Mouse (Mus musculus) frontal cortex, postnatal 36 days (tissue): ENCODE data around the gene Bcl2l10.

Source experiments
- DNase-seq, 2 experiments: peaks; one replicate each; pipeline ENCODE4 v3.0.0; 2022; ENCODE audit warnings: low spot score in 2 of 2

Gene Bcl2l10

DNA sequence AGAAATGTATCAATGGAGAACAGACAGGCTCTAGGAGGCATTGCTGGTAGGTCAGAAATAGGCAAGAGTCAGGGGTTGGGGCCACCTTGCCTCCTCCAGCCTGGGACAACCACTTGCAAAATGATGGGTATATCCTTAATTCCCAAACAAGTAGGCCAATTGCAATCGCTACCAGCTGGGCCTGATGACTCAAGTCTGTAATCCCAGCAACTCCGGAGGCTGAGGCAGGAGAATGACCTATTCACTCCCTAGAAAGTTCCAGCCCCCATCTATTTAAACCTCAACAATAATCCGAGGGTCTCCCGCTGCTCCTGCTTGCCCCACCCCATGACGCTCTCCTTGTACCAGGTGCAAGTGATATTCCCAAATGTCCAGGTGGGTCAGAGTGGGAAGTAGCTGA is at the start of gene Bcl2l10:
TSS of gene Bcl2l10 (plus strand) at position 301 of the 400 bp plus-strand sequence.
- DNase-seq = no peak

DNA sequence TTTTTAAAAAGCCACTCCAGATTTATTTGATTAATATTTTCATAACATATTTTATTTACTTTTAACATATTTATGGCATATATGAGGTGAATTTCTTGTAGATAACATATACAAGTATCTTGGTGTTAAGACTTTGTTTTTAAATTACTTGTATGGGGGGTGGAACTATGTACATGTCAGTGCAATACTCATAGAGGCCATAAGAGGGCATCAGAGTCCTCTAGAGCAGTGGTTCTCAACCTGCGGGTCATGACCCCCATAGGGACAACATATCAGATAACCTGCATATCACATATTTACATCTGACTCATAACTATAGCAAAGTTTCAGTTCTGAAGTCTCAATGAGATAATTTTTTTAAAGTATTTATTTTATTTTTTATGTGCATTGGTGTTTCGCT is 48.2 kb upstream of the Bcl2l10 start:
- no peak for DNase-seq

DNA sequence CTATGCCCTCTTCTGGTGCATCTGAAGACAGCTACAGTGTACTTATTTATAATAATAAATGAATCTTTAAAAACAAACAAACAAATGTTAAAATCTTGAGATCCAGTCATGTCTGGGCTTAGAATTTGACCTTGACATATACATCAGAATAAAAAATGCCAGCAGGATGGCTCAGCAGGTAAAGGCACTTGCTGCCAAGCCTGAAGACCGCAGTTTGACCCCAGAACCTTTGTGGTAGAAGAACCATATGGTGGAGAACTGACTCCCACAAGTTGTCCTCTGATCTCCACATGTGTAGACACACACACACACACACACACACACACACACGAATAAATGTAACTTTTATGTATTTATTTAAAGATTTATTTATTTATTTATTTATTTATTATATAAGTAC is 44.5 kb upstream of the Bcl2l10 start:
- DNase-seq = no peak

DNA sequence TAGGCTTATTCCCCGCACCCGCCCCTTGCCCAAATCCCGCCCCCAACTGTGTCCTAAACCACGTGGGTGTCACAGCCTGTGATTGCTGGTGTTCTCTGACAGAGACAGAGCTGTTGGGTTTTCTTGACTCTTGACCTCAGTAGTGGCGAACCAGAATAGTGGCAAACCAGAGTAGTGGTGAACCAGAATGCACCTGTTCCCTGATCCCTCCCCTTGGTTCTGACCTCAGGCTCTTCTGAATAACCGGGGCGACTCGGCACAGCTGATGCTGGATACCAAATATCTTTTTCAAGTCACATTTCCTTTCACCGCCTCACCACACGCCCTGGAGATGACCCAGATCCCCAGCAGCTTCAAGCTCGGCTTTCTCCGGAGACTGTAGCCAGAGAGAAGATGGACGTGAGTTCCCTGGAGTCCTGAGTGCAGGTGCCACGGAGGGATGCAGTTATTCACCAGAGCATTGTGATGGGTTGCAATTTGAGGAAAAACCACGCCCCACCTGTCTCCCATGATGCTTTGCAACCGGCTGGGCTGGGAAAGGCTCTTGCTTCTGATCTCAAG is 43.8 kb upstream of the Bcl2l10 start:
- DNase-seq = no peak

- DNase-seq = no peak
Observed at GRCm38 (mm10) chr9:75304286-75304685, 43.3 kb upstream of the Bcl2l10 start.

DNA sequence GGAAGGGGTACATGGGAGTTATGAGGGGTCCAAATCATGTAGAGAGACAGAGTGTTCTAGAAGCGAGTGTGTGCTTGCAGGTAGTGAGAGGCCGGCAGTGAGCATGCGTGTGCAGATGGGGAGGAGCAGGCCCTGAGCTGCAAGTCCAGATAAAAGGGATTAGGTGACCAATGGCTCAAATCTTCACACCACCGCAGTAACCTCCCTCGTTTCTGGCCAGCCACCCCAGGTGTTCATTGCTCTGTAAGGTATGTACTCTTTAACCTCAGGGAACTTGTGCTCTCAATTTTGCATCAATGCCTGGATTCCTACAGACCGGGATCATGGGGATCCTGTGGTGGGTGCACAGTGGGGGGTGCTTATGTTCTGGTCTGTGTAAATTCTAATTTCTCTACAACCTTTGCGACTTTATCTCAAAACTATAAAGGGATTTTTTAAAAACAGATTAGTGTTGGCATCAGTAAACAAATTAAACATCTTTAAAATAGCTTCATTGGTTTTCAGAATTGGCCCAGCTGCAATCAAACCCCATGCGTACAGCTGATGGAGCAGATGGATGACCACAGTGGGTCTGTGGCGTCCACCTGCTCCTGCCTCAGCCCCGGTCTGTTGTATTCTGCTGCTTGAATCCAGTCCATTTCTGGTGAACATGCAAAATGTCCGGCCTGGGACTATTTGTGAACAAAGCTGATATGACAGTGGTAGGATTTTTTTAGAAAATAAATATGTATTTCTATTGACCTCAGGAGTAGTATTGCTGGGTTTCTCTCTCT is 41.2 kb upstream of the Bcl2l10 start, which contains the start of gene Gnb5:
TSS of gene Gnb5 (plus strand) at position 163 of the 773 bp plus-strand sequence.
- DNase-seq = no peak

- no peak for DNase-seq
Observed at GRCm38 (mm10) chr9:75307015-75307414, 40.5 kb upstream of the Bcl2l10 start.

DNA sequence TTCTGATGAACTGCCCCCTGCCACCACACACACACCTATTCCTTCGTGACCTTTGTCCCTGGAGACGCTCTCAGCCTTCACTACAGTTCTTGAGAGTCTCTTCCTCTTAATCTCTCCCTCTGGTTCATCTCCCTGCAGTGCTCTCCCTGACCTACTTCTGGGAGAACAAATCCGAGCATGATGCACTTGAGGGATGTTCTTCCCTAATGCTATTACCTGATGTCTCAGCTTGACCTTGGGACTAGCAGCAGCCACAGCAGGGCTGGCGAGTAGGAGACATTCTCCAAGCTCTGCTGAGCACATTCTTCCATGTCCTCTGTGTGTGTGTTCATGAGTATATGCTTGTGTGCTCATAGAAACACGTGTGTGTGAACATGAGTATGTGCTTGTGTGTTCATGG is 38.9 kb upstream of the Bcl2l10 start:
- no peak for DNase-seq

GRCm38 (mm10) chr9:75312008-75312407 is 35.5 kb upstream of the Bcl2l10 start:
- DNase-seq = peak; percentile 81 to 83

DNA sequence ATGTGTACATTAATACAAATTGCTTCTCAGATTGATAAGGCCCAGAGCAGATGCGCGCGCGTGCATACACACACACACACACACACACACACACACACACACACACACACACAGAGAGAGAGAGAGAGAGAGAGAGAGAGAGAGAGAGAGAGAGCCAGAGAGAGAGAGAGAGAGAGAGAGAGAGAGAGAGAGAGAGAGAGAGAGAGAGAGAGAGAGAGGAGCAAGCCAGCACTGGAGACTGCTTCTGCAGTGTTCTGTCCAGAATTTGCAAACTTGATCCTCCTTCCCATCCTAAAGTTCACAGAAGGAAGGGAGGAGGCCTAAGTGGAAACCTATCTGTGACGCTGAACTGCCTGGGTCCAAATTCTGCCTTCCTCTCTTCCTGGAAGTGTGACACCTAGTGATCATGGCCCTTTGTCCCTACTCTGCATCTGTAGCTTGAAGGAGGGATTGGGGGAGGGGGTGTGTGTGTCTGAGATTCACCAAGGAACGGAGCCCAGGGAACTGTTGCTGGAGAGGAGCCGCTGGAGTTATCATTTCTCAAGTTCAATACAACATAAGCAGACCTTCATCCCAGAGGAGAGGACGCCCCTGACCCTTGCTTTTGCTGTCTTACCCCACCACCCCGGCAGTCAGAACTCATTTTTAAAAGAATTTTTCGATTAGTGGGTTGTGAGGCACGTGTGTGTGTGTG is 34.3 kb upstream of the Bcl2l10 start:
- no peak for DNase-seq

DNA sequence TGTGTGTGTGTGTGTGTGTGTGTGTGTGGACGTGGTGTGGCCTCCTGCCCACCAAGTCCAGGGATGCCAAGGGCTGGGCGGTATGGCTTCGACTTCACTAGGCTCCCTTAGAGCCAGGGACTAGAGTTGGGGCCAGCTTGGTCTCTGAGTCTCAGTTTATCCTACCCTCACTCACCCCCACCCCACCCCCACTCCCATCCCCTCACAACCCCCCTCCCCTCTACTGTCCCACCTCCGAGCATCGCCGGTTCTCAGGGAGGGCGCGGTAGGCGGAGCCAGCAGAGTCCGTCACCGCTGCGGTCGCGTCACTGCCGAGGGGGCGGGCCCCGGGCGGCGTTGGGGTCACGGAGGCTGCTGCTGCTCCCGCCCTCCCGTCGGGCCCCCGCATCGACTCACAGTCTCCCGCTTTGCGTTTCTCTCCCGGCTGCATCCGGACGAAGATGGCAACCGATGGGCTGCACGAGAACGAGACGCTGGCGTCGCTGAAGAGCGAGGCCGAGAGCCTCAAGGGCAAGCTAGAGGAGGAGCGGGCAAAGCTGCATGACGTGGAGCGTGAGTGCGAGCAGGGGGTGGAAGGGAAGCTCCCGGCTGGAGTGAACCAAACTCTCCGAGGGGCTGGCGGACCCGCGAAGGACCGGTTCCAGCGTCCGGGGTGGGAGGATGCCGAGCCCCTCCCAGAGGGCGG is 33.6 kb upstream of the Bcl2l10 start:
- peak; percentile 88 to 89 for DNase-seq

DNA sequence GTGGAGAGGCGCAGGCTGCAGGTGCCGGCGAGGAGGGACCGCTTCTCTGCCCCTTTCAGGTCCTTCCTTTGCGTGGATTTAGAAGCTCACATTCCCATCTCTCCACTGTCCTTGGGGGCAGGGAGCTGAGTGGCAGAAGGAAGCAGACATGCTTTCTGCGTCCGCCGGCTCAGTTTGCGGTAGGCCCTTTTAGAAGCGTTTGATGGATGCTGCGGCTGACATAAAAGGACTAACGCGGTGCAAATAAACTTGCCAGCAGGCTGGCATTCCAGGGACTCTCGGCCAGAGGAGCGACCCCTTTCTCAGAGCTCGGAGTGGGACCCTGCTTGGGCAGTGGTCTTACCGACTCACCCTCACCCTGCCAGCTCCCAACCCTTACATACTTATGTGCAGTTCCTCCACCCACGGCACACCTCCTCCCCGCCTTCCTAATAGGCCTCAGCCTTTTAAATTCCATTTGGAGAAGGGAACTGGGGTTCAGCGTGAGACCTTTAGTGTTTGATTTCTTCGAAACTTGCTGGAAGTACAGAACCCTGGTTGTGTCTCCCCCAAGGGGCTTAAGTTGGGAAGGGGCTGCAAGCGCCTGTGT is 32.9 kb upstream of the Bcl2l10 start:
- DNase-seq = no peak

DNA sequence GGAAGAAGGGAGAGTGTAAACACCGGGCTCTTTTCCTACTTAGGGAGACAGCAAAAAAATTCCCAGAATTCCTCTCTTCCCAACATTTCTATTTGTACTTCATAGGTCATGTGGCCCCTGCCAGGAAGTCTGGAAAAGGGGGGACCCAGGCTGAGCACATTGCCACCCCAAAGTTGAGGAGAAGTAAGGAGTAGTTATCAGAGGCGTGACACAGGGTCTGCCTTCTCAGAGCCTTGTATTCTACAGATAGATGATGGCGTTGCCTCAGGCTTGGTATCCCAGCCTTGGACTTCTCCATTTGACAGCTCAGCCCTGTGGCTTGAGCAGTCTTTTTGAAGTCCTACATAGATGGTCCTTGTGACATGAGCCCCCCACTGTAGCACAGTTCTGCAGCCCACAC is 32.3 kb upstream of the Bcl2l10 start:
- DNase-seq = no peak

GRCm38 (mm10) chr9:75316771-75317170 is 30.8 kb upstream of the Bcl2l10 start:
- DNase-seq = no peak

- DNase-seq = no peak
Observed at GRCm38 (mm10) chr9:75318196-75318595, 29.4 kb upstream of the Bcl2l10 start.

GRCm38 (mm10) chr9:75319365-75319764 is 28.2 kb upstream of the Bcl2l10 start:
- DNase-seq = no peak

DNA sequence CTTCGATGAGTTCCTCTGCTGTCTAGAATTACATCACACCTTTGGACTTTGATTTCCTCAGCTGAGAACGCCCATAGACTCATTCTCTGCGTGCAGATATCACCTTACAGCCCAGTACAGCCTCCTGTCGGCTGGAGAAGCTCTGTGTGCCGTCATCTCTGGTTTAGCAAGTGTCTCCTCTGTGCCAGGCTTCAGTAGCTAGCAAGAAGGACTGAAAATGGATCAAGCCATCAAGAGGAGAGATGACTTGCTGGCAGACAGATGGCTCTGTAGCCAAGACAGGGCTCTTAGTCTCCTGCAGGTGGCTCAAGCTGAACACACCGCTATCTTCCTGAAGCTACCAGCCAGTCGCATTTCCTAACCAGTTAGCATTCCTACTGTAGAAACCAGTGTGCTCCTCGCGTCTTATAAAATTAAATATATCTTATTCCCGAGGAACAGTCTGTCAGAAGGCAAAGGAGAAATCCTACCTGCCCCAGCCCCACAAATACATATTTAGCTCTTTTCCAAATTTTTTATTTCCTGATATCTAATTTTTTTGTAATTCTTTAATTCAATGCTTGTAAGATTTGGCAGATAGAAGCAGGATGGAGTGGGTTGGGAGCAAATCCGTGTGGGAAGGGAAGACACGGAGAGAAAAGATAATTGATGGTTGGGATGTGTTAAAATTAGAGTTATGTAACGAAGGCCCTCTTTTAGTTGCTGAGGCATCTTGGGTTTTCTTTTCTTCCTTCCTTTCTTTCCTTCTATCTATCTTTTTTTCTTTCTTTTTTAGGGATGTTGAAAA is 25.3 kb upstream of the Bcl2l10 start:
- DNase-seq = peak; percentile 35 to 45

- DNase-seq = no peak
Observed at GRCm38 (mm10) chr9:75328047-75328446, 19.5 kb upstream of the Bcl2l10 start.

DNA sequence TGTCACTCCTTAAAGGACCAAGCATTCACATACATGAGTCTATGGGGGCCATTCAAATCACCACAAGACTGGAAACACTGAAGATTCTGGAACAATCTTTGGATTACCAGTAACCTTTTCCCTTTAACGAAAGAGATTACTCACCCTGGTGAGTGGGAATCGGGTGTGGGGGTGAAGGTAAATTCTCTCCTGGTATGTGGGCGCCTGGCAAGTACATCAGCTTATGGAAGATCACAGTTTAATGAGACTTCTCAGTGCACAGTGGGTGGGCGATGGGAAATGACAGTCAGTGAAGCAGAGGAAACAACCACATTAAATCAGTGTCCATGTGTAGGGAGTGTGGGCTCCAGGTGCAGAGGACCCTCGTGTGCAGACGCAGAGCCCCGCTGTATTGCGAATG is 16.7 kb upstream of the Bcl2l10 start:
- peak; percentile 61 to 69 for DNase-seq

DNA sequence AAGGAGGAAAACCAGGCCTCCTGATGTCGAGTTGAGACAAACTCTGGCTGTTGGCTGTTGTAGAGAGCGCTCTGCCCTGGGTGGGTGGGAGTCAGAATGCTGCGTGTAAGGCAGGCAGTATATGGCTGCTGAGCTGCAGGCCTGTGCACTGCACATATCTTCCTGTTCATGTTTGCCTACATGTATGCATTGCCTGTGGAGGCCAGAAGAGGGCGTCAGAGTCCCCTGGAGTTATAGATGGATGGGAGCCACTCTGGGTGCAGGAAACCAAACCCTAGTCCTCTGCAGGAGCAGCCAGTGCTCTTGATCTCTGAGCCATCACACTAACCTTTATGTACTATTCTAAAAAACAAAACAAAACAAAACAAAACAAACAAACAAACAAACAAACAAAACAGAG is 13.1 kb upstream of the Bcl2l10 start:
- no peak for DNase-seq

- peak; percentile 66 to 84 for DNase-seq
Observed at GRCm38 (mm10) chr9:75338016-75338415, 9.5 kb upstream of the Bcl2l10 start.
